In genomic region chr3:144142939-144143338, GRCm38 (mm10) we compare ENCODE assay signal across 18 mouse cellular contexts.
"Had no signal": no experiment of that assay in that cellular context is flagged by ENCODE, and none has a peak within 500 bp of the region (broad histone marks: within the 10 kb centered on the region; RNA-seq: fewer than 3 reads in every experiment).

No protein-coding gene starts in this region.

- H3K27ac ChIP-seq: midbrain, embryonic 10.5 days; midbrain, embryonic 12.5 days; neural tube, embryonic 13.5 days; neural tube, embryonic 15.5 days had no signal

- H3K4me2 ChIP-seq: lung, embryonic 14.5 days; midbrain, embryonic 12.5 days; neural tube, embryonic 13.5 days; neural tube, embryonic 15.5 days had no signal

- ATAC-seq: midbrain, embryonic 16.5 days had no signal

- H3K9ac ChIP-seq: lung, embryonic 14.5 days; midbrain, embryonic 12.5 days; neural tube, embryonic 13.5 days; neural tube, embryonic 15.5 days had no signal

- H3K36me3 ChIP-seq: midbrain, embryonic 10.5 days; midbrain, embryonic 12.5 days; neural tube, embryonic 13.5 days; neural tube, embryonic 15.5 days had no signal

- H3K4me3 ChIP-seq: midbrain, embryonic 10.5 days; midbrain, embryonic 12.5 days; myocyte; neural tube, embryonic 13.5 days; neural tube, embryonic 15.5 days had no signal

- H3K4me1 ChIP-seq: midbrain, embryonic 10.5 days; midbrain, embryonic 12.5 days had no signal

- H3K27me3 ChIP-seq: midbrain, embryonic 12.5 days; neural tube, embryonic 13.5 days; neural tube, embryonic 15.5 days had no signal

- H3K9me3 ChIP-seq: midbrain, embryonic 10.5 days; midbrain, embryonic 12.5 days; neural tube, embryonic 13.5 days; neural tube, embryonic 15.5 days had no signal

- DNase-seq: lung, embryonic 14.5 days; lung, postnatal 10 days; lung, postnatal 4 days; midbrain, embryonic 14.5 days; retina, postnatal 1 day; right cerebral cortex, adult 18-20 months; right cerebral cortex, postnatal 25 days; right cerebral cortex, postnatal 4 days; spleen, adult 18-20 months; thymus, adult 18-20 months; thymus, postnatal 25 days; thymus, postnatal 4 days had no signal
